Mouse (Mus musculus): ENCODE data around the gene Cfap157.

DNA sequence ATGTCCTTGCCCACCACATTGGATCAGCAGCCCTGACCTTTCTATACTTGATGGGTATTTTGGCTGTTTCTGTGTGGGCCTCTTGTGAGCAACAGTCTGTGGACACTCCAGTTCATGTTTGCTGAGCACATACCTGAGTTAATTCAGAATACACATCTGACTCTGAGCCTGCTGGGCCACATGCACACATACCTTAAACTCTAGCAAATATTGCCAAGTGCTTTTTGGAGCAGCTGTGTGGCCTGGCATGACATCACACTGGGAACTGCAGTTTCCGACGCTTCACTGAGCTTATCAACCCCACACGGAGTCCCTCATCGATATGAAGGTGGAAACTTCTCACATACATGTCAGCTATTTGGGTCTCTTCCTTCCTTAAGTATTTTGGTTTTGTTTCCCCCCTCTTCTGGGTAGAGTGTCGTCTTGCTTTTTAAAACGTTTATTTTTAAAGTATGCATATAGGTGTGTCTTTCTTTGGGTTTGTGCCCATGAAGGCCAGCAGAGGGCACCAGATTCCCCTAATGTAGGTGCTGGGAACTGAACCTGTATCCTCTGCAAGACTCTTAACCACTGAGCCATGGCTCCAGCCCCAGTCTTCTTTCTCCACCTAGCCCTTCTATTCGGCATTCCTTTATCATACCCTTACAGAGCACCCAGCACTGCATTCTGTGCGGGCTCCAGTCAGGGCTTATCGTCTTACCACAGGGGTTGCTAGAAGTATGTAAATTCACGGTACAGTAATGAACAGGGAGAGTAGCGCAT lies 37.0 kb upstream of the Cfap157 start:
- TF ChIP-seq POLR2A (IDR thresholded peaks at IDR 0.05; ENCODE audit: low read depth, low read length) (no peak), CTCF (conservative IDR thresholded peaks at IDR 0.05; ENCODE audit: insufficient read depth, insufficient read length, low read depth, low read length) (peak; percentile 67)
